Mouse (Mus musculus): ENCODE measurements around the gene Ak3. TPM values are rescaled to one million over a fixed set of nuclear protein-coding genes. Genes with fewer than 3 reads are reported as not detected.

Gene Ak3
- polyA plus RNA-seq, 1 experiment = 39.0 TPM

DNA sequence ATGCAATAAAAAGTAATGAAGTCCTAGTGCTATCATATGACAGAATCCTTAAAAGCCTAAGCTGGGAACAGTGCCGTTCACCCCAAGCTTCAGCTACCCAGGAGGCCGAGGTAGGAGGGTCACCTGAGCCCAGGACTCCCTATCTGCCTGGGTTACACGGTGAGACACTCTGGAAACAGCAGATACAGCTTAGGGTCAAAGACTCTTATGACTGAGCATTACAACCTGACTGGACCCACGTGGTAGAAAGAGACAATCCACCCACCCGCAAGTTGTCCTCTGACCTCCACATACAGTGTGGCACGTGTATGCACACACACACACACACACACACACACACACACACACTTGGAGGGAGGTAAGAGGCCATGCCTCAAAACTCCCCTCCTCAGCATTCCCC, 5.6 kb downstream of the Ak3 start:
- TF ChIP-seq CTCF (IDR thresholded peaks at IDR 0.05; ENCODE audit: borderline replicate concordance, extremely low read depth, insufficient read depth, insufficient read length) = no peak
- no peak for TF ChIP-seq POLR2A (IDR thresholded peaks at IDR 0.05; ENCODE audit: borderline replicate concordance, extremely low read depth, insufficient read depth, insufficient read length, poor library complexity, severe bottlenecking)
- no peak for DNase-seq (ENCODE audit: low read depth)

DNA sequence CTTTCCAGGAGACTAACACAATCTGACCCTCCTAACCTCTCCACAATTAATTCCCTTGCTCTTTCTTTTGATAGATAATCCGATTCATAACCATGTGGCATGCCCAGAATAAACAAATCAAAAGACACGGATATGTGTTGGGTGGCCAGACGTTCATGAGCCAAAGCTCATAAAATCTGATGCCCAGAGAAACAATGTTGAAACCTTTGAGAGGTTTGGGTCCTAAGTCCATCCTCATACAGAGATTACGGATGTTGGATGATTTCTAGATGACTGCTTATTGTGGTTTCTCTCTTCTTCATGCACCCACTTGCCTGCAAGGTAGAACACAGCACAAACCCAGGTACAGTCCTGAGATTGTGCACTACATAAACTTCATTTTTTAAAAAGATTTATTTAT, 7.6 kb downstream of the Ak3 start:
- DNase-seq (ENCODE audit: low read depth) = no peak
- TF ChIP-seq CTCF (IDR thresholded peaks at IDR 0.05; ENCODE audit: borderline replicate concordance, extremely low read depth, insufficient read depth, insufficient read length) = no peak
- no peak for TF ChIP-seq POLR2A (IDR thresholded peaks at IDR 0.05; ENCODE audit: borderline replicate concordance, extremely low read depth, insufficient read depth, insufficient read length, poor library complexity, severe bottlenecking)

GRCm38 (mm10) chr19:29039334-29039733, 8.4 kb downstream of the Ak3 start:
- TF ChIP-seq CTCF (IDR thresholded peaks at IDR 0.05; ENCODE audit: borderline replicate concordance, extremely low read depth, insufficient read depth, insufficient read length) = peak; percentile 26; the same call in 1 of the 2 replicates
- TF ChIP-seq POLR2A (IDR thresholded peaks at IDR 0.05; ENCODE audit: borderline replicate concordance, extremely low read depth, insufficient read depth, insufficient read length, poor library complexity, severe bottlenecking) = no peak
- DNase-seq (ENCODE audit: low read depth) = no peak

DNA sequence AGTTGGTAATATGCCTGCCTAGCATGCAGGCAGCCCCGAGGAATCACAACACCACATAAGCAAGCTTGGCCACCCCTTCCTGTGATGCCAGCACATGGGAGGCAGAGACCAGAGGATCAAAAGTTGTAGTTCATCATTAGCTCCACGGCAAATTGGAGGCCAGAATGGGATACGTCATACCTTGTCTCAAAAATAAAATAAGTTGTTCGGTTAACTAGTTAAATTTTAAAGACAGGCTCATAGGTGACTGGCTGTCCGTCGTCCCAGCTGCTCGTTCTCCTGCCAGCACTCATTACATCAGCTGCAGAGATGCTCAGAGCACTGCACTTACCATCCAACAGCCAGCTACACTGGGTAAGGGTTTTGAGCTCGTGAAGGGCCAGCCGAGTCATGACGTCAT, 10.2 kb downstream of the Ak3 start:
- TF ChIP-seq POLR2A (IDR thresholded peaks at IDR 0.05; ENCODE audit: borderline replicate concordance, extremely low read depth, insufficient read depth, insufficient read length, poor library complexity, severe bottlenecking) (no peak), CTCF (IDR thresholded peaks at IDR 0.05; ENCODE audit: borderline replicate concordance, extremely low read depth, insufficient read depth, insufficient read length) (no peak)
- no peak for DNase-seq (ENCODE audit: low read depth)

- no peak for TF ChIP-seq CTCF (IDR thresholded peaks at IDR 0.05; ENCODE audit: borderline replicate concordance, extremely low read depth, insufficient read depth, insufficient read length)
- TF ChIP-seq POLR2A (IDR thresholded peaks at IDR 0.05; ENCODE audit: borderline replicate concordance, extremely low read depth, insufficient read depth, insufficient read length, poor library complexity, severe bottlenecking) = no peak
- DNase-seq (ENCODE audit: low read depth) = no peak
These were observed 10.7 kb downstream of the Ak3 start for GRCm38 (mm10) chr19:29037026-29037425.

GRCm38 (mm10) chr19:29032662-29033061, 15.1 kb downstream of the Ak3 start:
- no peak for TF ChIP-seq POLR2A (IDR thresholded peaks at IDR 0.05; ENCODE audit: borderline replicate concordance, extremely low read depth, insufficient read depth, insufficient read length, poor library complexity, severe bottlenecking)
- TF ChIP-seq CTCF (IDR thresholded peaks at IDR 0.05; ENCODE audit: borderline replicate concordance, extremely low read depth, insufficient read depth, insufficient read length) = no peak
- DNase-seq (ENCODE audit: low read depth) = no peak

DNA sequence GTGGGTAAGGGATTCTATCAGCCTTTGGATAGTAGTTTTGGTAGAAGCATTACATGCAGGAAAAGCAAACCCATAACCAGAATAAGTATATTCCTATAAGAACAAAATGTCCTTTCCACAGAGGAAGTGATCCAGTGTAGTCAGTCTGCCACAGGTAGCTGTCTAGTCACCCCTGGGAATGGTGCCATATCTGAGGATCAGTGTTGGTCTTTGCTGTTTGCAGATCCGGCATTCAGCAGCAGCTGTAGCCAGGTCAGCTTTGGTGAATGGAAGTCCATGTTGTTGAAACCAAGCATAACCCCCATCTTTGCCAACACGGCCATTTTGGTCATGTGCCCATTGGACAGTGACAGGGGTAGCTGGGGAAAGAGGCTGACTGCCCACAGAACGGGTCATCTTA, 16.0 kb downstream of the Ak3 start:
- no peak for DNase-seq (ENCODE audit: low read depth)
- TF ChIP-seq CTCF (IDR thresholded peaks at IDR 0.05; ENCODE audit: borderline replicate concordance, extremely low read depth, insufficient read depth, insufficient read length) (no peak), POLR2A (IDR thresholded peaks at IDR 0.05; ENCODE audit: borderline replicate concordance, extremely low read depth, insufficient read depth, insufficient read length, poor library complexity, severe bottlenecking) (no peak)

DNA sequence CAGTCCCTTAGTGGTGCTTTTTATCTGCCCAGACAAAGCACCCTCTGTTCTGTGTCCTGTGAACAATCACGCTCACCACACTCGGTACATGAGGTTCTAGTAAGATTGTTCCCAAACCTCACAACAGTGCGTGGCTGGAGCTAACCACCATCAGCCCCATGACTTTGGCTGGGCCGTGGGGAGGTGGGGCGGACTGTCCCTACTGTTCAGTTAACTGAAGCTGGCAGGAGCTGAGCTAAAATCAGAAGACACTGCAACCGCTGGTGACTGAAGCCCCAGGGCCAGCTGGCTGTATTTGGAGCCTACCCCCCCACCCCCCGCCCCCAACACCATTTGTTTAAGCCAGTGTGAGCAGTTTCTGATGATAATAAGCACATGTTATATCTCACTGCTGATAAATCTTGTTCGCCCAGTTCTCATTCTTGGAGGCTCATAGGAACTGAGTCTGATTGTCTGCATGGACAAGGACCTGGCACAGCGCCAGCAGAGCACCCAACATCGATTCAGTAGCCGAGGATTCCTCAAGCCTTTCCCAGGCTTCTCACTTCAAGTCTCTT, 23.3 kb downstream of the Ak3 start:
- peak; percentile 67 for DNase-seq (ENCODE audit: low read depth)
- no peak for TF ChIP-seq CTCF (IDR thresholded peaks at IDR 0.05; ENCODE audit: borderline replicate concordance, extremely low read depth, insufficient read depth, insufficient read length)
- no peak for TF ChIP-seq POLR2A (IDR thresholded peaks at IDR 0.05; ENCODE audit: borderline replicate concordance, extremely low read depth, insufficient read depth, insufficient read length, poor library complexity, severe bottlenecking)

DNA sequence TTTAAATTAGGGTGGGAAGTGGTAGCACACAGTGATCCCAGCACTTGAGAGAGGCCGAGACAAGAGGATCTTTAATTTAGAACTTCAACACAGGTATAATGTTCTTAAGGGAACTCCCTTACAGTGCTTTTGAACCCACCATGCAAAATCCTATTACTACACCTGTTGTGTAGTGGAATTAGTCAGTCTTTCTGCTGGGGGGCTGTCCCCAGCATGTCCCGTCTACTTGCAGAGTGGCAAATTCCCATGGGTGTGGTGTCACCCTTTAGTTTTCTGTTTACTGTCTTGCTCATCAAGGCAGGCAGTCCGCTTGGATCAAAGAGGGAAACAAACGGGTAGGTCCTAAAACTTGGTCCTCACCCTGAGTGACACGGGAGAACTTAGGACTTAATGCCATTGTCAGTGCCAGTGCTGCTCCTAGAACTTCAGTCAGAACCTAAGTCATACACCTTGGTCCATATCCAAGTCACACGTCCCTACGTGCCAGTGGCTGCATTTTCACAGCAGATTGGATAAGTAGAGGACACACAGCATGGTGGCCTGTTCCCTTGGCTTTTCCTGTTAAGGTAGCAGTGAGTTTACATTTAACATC, 25.9 kb downstream of the Ak3 start:
- no peak for TF ChIP-seq CTCF (IDR thresholded peaks at IDR 0.05; ENCODE audit: borderline replicate concordance, extremely low read depth, insufficient read depth, insufficient read length)
- TF ChIP-seq POLR2A (IDR thresholded peaks at IDR 0.05; ENCODE audit: borderline replicate concordance, extremely low read depth, insufficient read depth, insufficient read length, poor library complexity, severe bottlenecking) = no peak
- DNase-seq (ENCODE audit: low read depth) = no peak

DNA sequence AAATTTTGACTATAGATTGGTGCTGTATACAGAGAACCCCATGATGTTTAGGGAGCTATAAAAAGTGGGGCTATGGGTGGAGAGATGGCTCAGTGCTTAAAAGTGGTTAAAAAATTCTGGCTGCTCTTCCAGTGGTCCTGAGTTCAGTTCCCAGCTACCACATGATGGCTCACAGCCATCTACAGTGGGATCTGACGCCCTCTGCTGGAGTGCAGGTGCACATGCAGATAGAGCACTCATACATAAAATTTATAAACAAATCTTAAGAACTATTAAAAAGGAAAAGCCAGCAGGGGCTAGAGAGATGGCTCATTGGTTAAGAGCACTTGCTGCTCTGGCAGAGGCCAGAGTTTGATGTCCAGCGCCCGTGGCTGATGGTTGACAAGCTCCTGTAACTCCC, 28.1 kb downstream of the Ak3 start:
- no peak for DNase-seq (ENCODE audit: low read depth)
- no peak for TF ChIP-seq CTCF (IDR thresholded peaks at IDR 0.05; ENCODE audit: borderline replicate concordance, extremely low read depth, insufficient read depth, insufficient read length)
- no peak for TF ChIP-seq POLR2A (IDR thresholded peaks at IDR 0.05; ENCODE audit: borderline replicate concordance, extremely low read depth, insufficient read depth, insufficient read length, poor library complexity, severe bottlenecking)

GRCm38 (mm10) chr19:29016786-29017185, 31.0 kb downstream of the Ak3 start:
- no peak for DNase-seq (ENCODE audit: low read depth)
- TF ChIP-seq POLR2A (IDR thresholded peaks at IDR 0.05; ENCODE audit: borderline replicate concordance, extremely low read depth, insufficient read depth, insufficient read length, poor library complexity, severe bottlenecking) (no peak), CTCF (IDR thresholded peaks at IDR 0.05; ENCODE audit: borderline replicate concordance, extremely low read depth, insufficient read depth, insufficient read length) (no peak)

GRCm38 (mm10) chr19:29016204-29016765, 31.5 kb downstream of the Ak3 start:
- no peak for DNase-seq (ENCODE audit: low read depth)
- no peak for TF ChIP-seq POLR2A (IDR thresholded peaks at IDR 0.05; ENCODE audit: borderline replicate concordance, extremely low read depth, insufficient read depth, insufficient read length, poor library complexity, severe bottlenecking)
- TF ChIP-seq CTCF (IDR thresholded peaks at IDR 0.05; ENCODE audit: borderline replicate concordance, extremely low read depth, insufficient read depth, insufficient read length) = no peak

Measured in brain, embryonic 14.5 days (tissue).